Mouse (Mus musculus) CH12.LX (cell line): ENCODE measurements around the gene Snu13. TPM values are rescaled to one million over a fixed set of nuclear protein-coding genes. Genes with fewer than 3 reads are reported as not detected.

Experiments
- DNase-seq: peaks from one replicate; pipeline ENCODE4 v3.0.0-alpha.2; 2013; ENCODE audit errors: extremely low read depth
- H3K27ac ChIP-seq: 2 replicates; pipeline ENCODE4 v1.5.1; 2012; ENCODE audit warnings: low read depth, mild to moderate bottlenecking, control low read depth, moderate library complexity; ENCODE audit not compliant: insufficient read depth
- H3K27me3 ChIP-seq: replicated peaks from 2 replicates; pipeline ENCODE3; 2012; ENCODE audit warnings: inconsistent platforms
- H3K36me3 ChIP-seq, 2 experiments: replicated peaks in 1 of 2; 2 replicates each; pipeline versions ENCODE3 to v1.6.1; 2012; ENCODE audit warnings: inconsistent platforms in 1 of 2, low read length in 1 of 2, mild to moderate bottlenecking in 1 of 2, mixed read lengths in 1 of 2, moderate library complexity in 1 of 2; ENCODE audit not compliant: control insufficient read depth in 1 of 2, insufficient read depth in 1 of 2
- H3K4me1 ChIP-seq, 2 experiments: 2 replicates each; pipeline ENCODE4 v1.6.1; 2012; ENCODE audit warnings: inconsistent platforms in 1 of 2, moderate library complexity in 1 of 2; ENCODE audit not compliant: insufficient read depth in 2 of 2, control insufficient read depth in 1 of 2
- H3K4me2 ChIP-seq: 2 replicates; pipeline ENCODE4 v1.6.1; 2012; ENCODE audit warnings: low read depth, mild to moderate bottlenecking, control low read depth; ENCODE audit not compliant: poor library complexity, insufficient read depth, severe bottlenecking
- H3K4me3 ChIP-seq, 3 experiments: fragments of 150-350 bp in 1 of 3; sonication (generic) in 1 of 3; replicated peaks in 1 of 3; 2 replicates each; pipeline versions ENCODE3 to v1.5.1; 2011 to 2012; ENCODE audit warnings: low read depth in 2 of 3, low read length in 2 of 3, mild to moderate bottlenecking in 2 of 3, moderate library complexity in 2 of 3, control low read depth in 1 of 3, improper control_type of control experiment in 1 of 3, inconsistent platforms in 1 of 3, mixed read lengths in 1 of 3; ENCODE audit not compliant: poor library complexity in 1 of 3
- H3K79me2 ChIP-seq: replicated peaks from 2 replicates; pipeline ENCODE4 v1.6.1; 2012; ENCODE audit warnings: mild to moderate bottlenecking, moderate library complexity; ENCODE audit not compliant: control insufficient read depth, poor library complexity, insufficient read depth, severe bottlenecking; ENCODE audit errors: extremely low read depth
- H3K9ac ChIP-seq: 2 replicates; pipeline ENCODE4 v1.6.1; 2012; ENCODE audit warnings: low read depth, mild to moderate bottlenecking, control low read depth, moderate library complexity; ENCODE audit not compliant: insufficient read depth
- H3K9me3 ChIP-seq: replicated peaks from 2 replicates; pipeline ENCODE3; 2012; ENCODE audit warnings: low read length, inconsistent platforms, mixed read lengths
- BHLHE40 ChIP-seq: IDR thresholded peaks from 2 replicates; pipeline ENCODE4 v1.6.1; 2011; ENCODE audit warnings: mild to moderate bottlenecking, low read depth, low read length, improper control_type of control experiment
- CHD1 ChIP-seq: IDR thresholded peaks from 2 replicates; pipeline ENCODE4 v1.6.1; 2012; ENCODE audit warnings: low read depth, low read length, improper control_type of control experiment, inconsistent platforms
- CHD2 ChIP-seq: IDR thresholded peaks from 2 replicates; pipeline ENCODE4 v1.6.1; 2011; ENCODE audit warnings: low read length, improper control_type of control experiment
- CTCF ChIP-seq, 2 experiments: IDR thresholded peaks in 1 of 2; conservative IDR thresholded peaks in 1 of 2; 2 replicates each; pipeline ENCODE4 v1.5.1; 2011 to 2012; ENCODE audit warnings: low read depth in 2 of 2, low read length in 2 of 2, improper control_type of control experiment in 1 of 2, inconsistent platforms in 1 of 2, mild to moderate bottlenecking in 1 of 2, moderate library complexity in 1 of 2
- E2F4 ChIP-seq: IDR thresholded peaks from 2 replicates; pipeline ENCODE4 v1.6.1; 2011; ENCODE audit warnings: low read depth, low read length, improper control_type of control experiment; ENCODE audit not compliant: insufficient replicate concordance
- ELF1 ChIP-seq: IDR thresholded peaks from 2 replicates; pipeline ENCODE4 v1.6.1; 2014; ENCODE audit warnings: low read depth, mild to moderate bottlenecking, inconsistent platforms, low read length, improper control_type of control experiment
- EP300 ChIP-seq: IDR thresholded peaks from 2 replicates; pipeline ENCODE4 v1.6.1; 2011; ENCODE audit warnings: low read length, improper control_type of control experiment
- ETS1 ChIP-seq: conservative IDR thresholded peaks from 2 replicates; pipeline ENCODE4 v1.6.1; 2012; ENCODE audit warnings: low read depth, mild to moderate bottlenecking, inconsistent platforms, low read length, improper control_type of control experiment, moderate library complexity
- GABPA ChIP-seq: IDR thresholded peaks from 2 replicates; pipeline ENCODE4 v1.6.1; 2012; ENCODE audit warnings: low read depth, low read length, improper control_type of control experiment, inconsistent platforms; ENCODE audit not compliant: insufficient replicate concordance
- HCFC1 ChIP-seq: IDR thresholded peaks from 2 replicates; pipeline ENCODE4 v1.6.1; 2012; ENCODE audit warnings: low read depth, mild to moderate bottlenecking, inconsistent platforms, low read length, improper control_type of control experiment
- JUN ChIP-seq: IDR thresholded peaks from 2 replicates; pipeline ENCODE4 v1.6.1; 2011; ENCODE audit warnings: low read depth, mild to moderate bottlenecking, low read length, improper control_type of control experiment, moderate library complexity; ENCODE audit not compliant: insufficient read depth
- JUND ChIP-seq: conservative IDR thresholded peaks from 2 replicates; pipeline ENCODE4 v1.6.1; 2011; ENCODE audit warnings: low read depth, low read length, improper control_type of control experiment
- MAFK ChIP-seq: IDR thresholded peaks from 2 replicates; pipeline ENCODE4 v1.6.1; 2011; ENCODE audit warnings: low read length, improper control_type of control experiment; ENCODE audit not compliant: insufficient replicate concordance
- MAX ChIP-seq: IDR thresholded peaks from 2 replicates; pipeline ENCODE4 v1.6.1; 2011; ENCODE audit warnings: low read length, improper control_type of control experiment
- MAZ ChIP-seq: IDR thresholded peaks from 2 replicates; pipeline ENCODE4 v1.6.1; 2012; ENCODE audit warnings: low read depth, mild to moderate bottlenecking, inconsistent platforms, low read length, improper control_type of control experiment, moderate library complexity
- MEF2A ChIP-seq: IDR thresholded peaks from 2 replicates; pipeline ENCODE4 v1.6.1; 2014; ENCODE audit warnings: low read depth, mild to moderate bottlenecking, inconsistent platforms, low read length, improper control_type of control experiment, borderline replicate concordance
- MYC ChIP-seq: IDR thresholded peaks from 2 replicates; pipeline ENCODE4 v1.6.1; 2011; ENCODE audit warnings: low read depth, mild to moderate bottlenecking, improper control_type of control experiment, low read length
- NELFE ChIP-seq: IDR thresholded peaks from 2 replicates; pipeline ENCODE4 v1.6.1; 2011; ENCODE audit warnings: low read depth, low read length, improper control_type of control experiment
- NRF1 ChIP-seq: IDR thresholded peaks from 2 replicates; pipeline ENCODE4 v1.6.1; 2014; ENCODE audit warnings: low read depth, mild to moderate bottlenecking, inconsistent platforms, low read length, improper control_type of control experiment, moderate library complexity
- PAX5 ChIP-seq: IDR thresholded peaks from 2 replicates; pipeline ENCODE4 v1.6.1; 2012; ENCODE audit warnings: low read length, inconsistent platforms, mixed read lengths
- POLR2A ChIP-seq: IDR thresholded peaks from 2 replicates; pipeline ENCODE4 v1.6.1; 2011; ENCODE audit warnings: low read depth, mild to moderate bottlenecking, improper control_type of control experiment, low read length
- POLR2AphosphoS2 ChIP-seq: IDR thresholded peaks from 2 replicates; pipeline ENCODE4 v1.6.1; 2011; ENCODE audit warnings: low read depth, low read length, improper control_type of control experiment
- RAD21 ChIP-seq: IDR thresholded peaks from 2 replicates; pipeline ENCODE4 v1.6.1; 2011; ENCODE audit warnings: low read depth, mild to moderate bottlenecking, low read length, improper control_type of control experiment, moderate library complexity
- RCOR1 ChIP-seq: conservative IDR thresholded peaks from 2 replicates; pipeline ENCODE4 v1.6.1; 2012; ENCODE audit warnings: low read depth, mild to moderate bottlenecking, inconsistent platforms, low read length, improper control_type of control experiment
- SIN3A ChIP-seq: IDR thresholded peaks from 2 replicates; pipeline ENCODE4 v1.6.1; 2012; ENCODE audit warnings: low read length, improper control_type of control experiment, inconsistent platforms
- TCF12 ChIP-seq: IDR thresholded peaks from 2 replicates; pipeline ENCODE4 v1.6.1; 2014; ENCODE audit warnings: low read depth, mild to moderate bottlenecking, inconsistent platforms, low read length, improper control_type of control experiment
- UBTF ChIP-seq: IDR thresholded peaks from 2 replicates; pipeline ENCODE4 v1.6.1; 2012; ENCODE audit warnings: low read depth, mild to moderate bottlenecking, inconsistent platforms, low read length, improper control_type of control experiment, moderate library complexity
- USF1 ChIP-seq: IDR thresholded peaks from 2 replicates; pipeline ENCODE4 v1.6.1; 2014; ENCODE audit warnings: low read depth, mild to moderate bottlenecking, inconsistent platforms, low read length, improper control_type of control experiment
- USF2 ChIP-seq: conservative IDR thresholded peaks from 2 replicates; pipeline ENCODE4 v1.6.1; 2011; ENCODE audit warnings: low read depth, low read length, improper control_type of control experiment
- ZC3H11A ChIP-seq: IDR thresholded peaks from 2 replicates; pipeline ENCODE4 v1.6.1; 2012; ENCODE audit warnings: low read depth, mild to moderate bottlenecking, inconsistent platforms, low read length, improper control_type of control experiment
- ZKSCAN1 ChIP-seq: IDR thresholded peaks from 2 replicates; pipeline ENCODE4 v1.6.1; 2012; ENCODE audit warnings: low read depth, inconsistent platforms, low read length, improper control_type of control experiment, borderline replicate concordance
- ZMIZ1 ChIP-seq: IDR thresholded peaks from 2 replicates; pipeline ENCODE4 v1.6.1; 2012; ENCODE audit warnings: low read depth, mild to moderate bottlenecking, inconsistent platforms, low read length, improper control_type of control experiment
- ZNF384 ChIP-seq: IDR thresholded peaks from 2 replicates; pipeline ENCODE4 v1.6.1; 2012; ENCODE audit warnings: low read depth, low read length, improper control_type of control experiment, inconsistent platforms
- dilution Hi-C: fragments of 300-500 bp; cut with MboI; formaldehyde crosslinking; loops from 2 replicates; pipeline ENCODE4 v1.14.3; 2020; ENCODE audit warnings: low sequenced_read_pairs; ENCODE audit not compliant: extremely low pct_unique_long_range_greater_than_20kb, extremely low pct_ligation_motif_present
- in situ Hi-C: fragments of 300-500 bp; cut with MboI; formaldehyde crosslinking; loops from 3 replicates; pipeline ENCODE4 v1.14.3; 2019; ENCODE audit warnings: low sequenced_read_pairs, low pct_ligation_motif_present, low pct_unique_long_range_greater_than_20kb, mixed read lengths
- polyA plus RNA-seq: library from polyadenylated mRNA; unstranded; fragments of >175 nt; gene quantifications from 2 replicates; pipeline ENCODE4 v1.2.1, GENCODE M21; 2012; ENCODE audit warnings: low read depth; ENCODE audit not compliant: insufficient read length
- total RNA-seq, 2 experiments: library from RNA; depleted of rRNA; stranded (reverse); fragments of 300-350 nt in 1 of 2; fragments of >200 nt in 1 of 2; gene quantifications; 2 replicates each; pipeline ENCODE4 v1.2.3; 2012 to 2014

Gene Snu13
- total and polyA plus RNA-seq, 3 experiments, result 167 to 558 (median 433) TPM

- no peaks in the 10 kb centered on the region for H3K27me3 ChIP-seq
- H3K9me3 ChIP-seq, result no peaks in the 10 kb centered on the region
- no peak overlapping the region for H3K4me2 ChIP-seq
- H3K36me3 ChIP-seq, result peaks cover 62 to 90% of the 10 kb centered on the region in 2 experiments
- H3K9ac ChIP-seq, result no peak overlapping the region
- in situ Hi-C loops (no loop called here), dilution Hi-C loops (no loop called here)
- H3K79me2 ChIP-seq, result no peaks in the 10 kb centered on the region
- H3K4me3 ChIP-seq, result no peak overlapping the region
- H3K27ac ChIP-seq, result no peak overlapping the region
- DNase-seq, result no peak
- TF ChIP-seq UBTF (no peak), ZC3H11A (no peak), POLR2A (no peak), SIN3A (no peak), CTCF (conservative IDR thresholded peaks at IDR 0.05 in 1 of 2, IDR thresholded peaks at IDR 0.05 in 1 of 2; ENCODE audit: low read depth in 2 of 2, low read length in 2 of 2) (no peak)
- peaks cover 4 to 36% of the 10 kb centered on the region in 2 experiments for H3K4me1 ChIP-seq
These were observed 15.0 kb downstream of the Snu13 start for GRCm38 (mm10) chr15:82032386-82032785.

DNA sequence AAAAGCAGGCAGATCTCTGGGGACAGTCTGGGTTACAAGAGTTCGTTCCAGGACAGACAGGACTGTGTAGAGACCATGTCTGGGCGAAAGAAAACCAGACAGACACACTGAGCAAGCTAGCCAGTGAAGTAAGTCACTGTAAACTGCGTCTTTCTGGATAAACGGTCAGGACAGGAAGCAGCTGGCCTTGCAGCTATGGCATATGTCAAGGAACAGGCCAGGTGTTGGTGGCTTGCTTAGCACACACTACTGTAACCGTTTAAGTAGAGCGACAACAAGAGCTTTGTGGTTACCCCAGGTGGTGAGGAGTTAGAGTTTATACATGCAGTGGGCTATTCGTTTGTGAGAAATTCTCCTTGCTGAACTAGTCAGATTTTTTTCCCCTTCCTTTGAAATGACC lies 19.7 kb downstream of the Snu13 start:
- H3K27me3 ChIP-seq, result no peaks in the 10 kb centered on the region
- H3K36me3 ChIP-seq, result peaks cover 75 to 96% of the 10 kb centered on the region in 2 experiments
- H3K79me2 ChIP-seq, result no peaks in the 10 kb centered on the region
- peaks cover 6 to 34% of the 10 kb centered on the region in 2 experiments for H3K4me1 ChIP-seq
- H3K27ac ChIP-seq, result peak overlapping the region; percentile 79
- H3K9me3 ChIP-seq, result no peaks in the 10 kb centered on the region
- H3K4me3 ChIP-seq, result no peak overlapping the region
- in situ Hi-C loops (no loop called here), dilution Hi-C loops (no loop called here)
- no peak overlapping the region for H3K4me2 ChIP-seq
- no peak overlapping the region for H3K9ac ChIP-seq
- TF ChIP-seq POLR2A, result no peak
- TF ChIP-seq MYC, result 0 out of 2 replicates have a peak, but pooled peaks have one; percentile 35
- TF ChIP-seq USF2, result no peak
- TF ChIP-seq JUND, result no peak
- TF ChIP-seq MAFK, result no peak
- no peak for TF ChIP-seq GABPA
- TF ChIP-seq NELFE, result no peak
- no peak for TF ChIP-seq UBTF
- TF ChIP-seq ELF1, result no peak
- TF ChIP-seq RAD21, result no peak
- TF ChIP-seq ZMIZ1, result no peak
- no peak for TF ChIP-seq MAZ
- TF ChIP-seq E2F4, result no peak
- no peak for TF ChIP-seq CHD1
- peak; percentile 84; the same call in 1 of the 2 replicates for TF ChIP-seq SIN3A
- no peak for TF ChIP-seq NRF1
- TF ChIP-seq PAX5, result no peak
- no peak for TF ChIP-seq HCFC1
- TF ChIP-seq RCOR1, result no peak
- no peak for TF ChIP-seq ZNF384
- TF ChIP-seq JUN, result no peak
- TF ChIP-seq POLR2AphosphoS2, result no peak
- no peak for TF ChIP-seq ZKSCAN1
- TF ChIP-seq USF1, result no peak
- TF ChIP-seq TCF12, result peak; percentile 95
- no peak for TF ChIP-seq MAX
- TF ChIP-seq ZC3H11A, result no peak
- TF ChIP-seq ETS1, result peak; percentile 88
- no peak for TF ChIP-seq CHD2
- 0 out of 2 replicates have a peak, but pooled peaks have one; percentile 18 for TF ChIP-seq MEF2A
- peak; percentile 80 for TF ChIP-seq EP300
- TF ChIP-seq CTCF (conservative IDR thresholded peaks at IDR 0.05 in 1 of 2, IDR thresholded peaks at IDR 0.05 in 1 of 2; ENCODE audit: low read depth in 2 of 2, low read length in 2 of 2), result no peak
- TF ChIP-seq BHLHE40, result peak; percentile 58
- peak; percentile 79 for DNase-seq
